Mouse (Mus musculus) olfactory bulb, adult 2 months (tissue): ENCODE measurements at regions not wholly inside any gene's neighbourhood (a gene's known extent, or its start where the extent isn't known, plus 50 kb on each side); places are given as distances from the start of the nearest gene placed in this dataset.

Experiments used
- CTCF ChIP-seq: fragments of 200-500 bp; IDR thresholded peaks from 2 replicates; pipeline ENCODE4 v1.5.1; 2012; ENCODE audit warnings: low read depth, mild to moderate bottlenecking, low read length, moderate library complexity; ENCODE audit not compliant: insufficient read depth
- POLR2A ChIP-seq: fragments of 200-500 bp; IDR thresholded peaks from 2 replicates; pipeline ENCODE4 v1.6.1; 2012; ENCODE audit warnings: mild to moderate bottlenecking, low read depth, low read length, moderate library complexity; ENCODE audit not compliant: insufficient read depth

GRCm38 (mm10) chr9:101424974-101425670, 173.5 kb upstream of the Ppp2r3a start:
- TF ChIP-seq CTCF (no peak), POLR2A (no peak)
